Mouse (Mus musculus) kidney, adult 9 months (tissue): ENCODE data around the gene Slco4c1.

Experiments used
- DNase-seq: peaks from one replicate; pipeline ENCODE4 v3.0.0; 2022

The Slco4c1 gene

GRCm38 (mm10) chr1:96871528-96872360 lies at the start of gene Slco4c1:
Slco4c1 (minus strand) TSS chr1:96872171.
- peak; percentile 64 for DNase-seq

GRCm38 (mm10) chr1:96917333-96917732 lies 45.4 kb upstream of the Slco4c1 start:
- DNase-seq = no peak

DNA sequence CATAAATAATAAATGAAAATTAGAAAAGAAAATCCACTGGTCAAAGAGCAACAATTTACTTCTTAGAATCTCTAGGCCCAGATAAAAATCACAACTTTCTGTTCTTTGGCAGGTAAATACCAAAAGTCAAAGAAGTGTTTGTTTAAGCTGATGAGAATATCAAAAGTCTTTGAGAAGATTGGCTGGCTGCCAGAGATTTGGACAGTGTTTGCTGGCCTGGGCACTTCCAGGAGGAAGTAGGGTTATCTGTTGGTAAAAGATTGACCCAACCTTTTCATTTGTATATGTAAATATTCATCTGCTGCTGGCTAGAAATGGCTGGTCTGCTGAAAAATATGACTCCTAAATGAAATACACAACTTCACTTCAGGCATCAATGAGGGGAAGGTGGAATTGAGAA lies 11.8 kb upstream of the Slco4c1 start:
- no peak for DNase-seq

GRCm38 (mm10) chr1:96878572-96878971 lies 6.6 kb upstream of the Slco4c1 start:
- DNase-seq = no peak

DNA sequence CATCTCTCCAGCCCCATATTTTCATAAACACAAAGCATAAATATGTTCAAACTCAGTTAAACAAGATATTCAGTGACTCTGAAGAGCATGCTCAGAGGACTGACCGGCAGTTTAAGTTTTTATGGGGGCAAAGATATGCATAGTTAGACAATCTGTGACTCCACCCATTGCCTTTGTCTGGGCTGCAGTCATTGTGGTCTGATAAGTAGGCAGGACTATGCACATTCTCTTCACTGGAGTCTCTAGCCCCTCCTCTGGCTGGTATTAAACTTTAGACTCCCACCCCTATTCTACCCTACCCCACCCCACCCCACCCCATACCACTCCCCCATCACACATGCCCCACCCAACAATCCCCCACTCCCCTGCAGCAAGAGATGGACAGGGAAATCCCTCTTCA lies 4.1 kb upstream of the Slco4c1 start:
- no peak for DNase-seq

- DNase-seq = no peak
These were observed 2.7 kb upstream of the Slco4c1 start for GRCm38 (mm10) chr1:96874636-96875035.

DNA sequence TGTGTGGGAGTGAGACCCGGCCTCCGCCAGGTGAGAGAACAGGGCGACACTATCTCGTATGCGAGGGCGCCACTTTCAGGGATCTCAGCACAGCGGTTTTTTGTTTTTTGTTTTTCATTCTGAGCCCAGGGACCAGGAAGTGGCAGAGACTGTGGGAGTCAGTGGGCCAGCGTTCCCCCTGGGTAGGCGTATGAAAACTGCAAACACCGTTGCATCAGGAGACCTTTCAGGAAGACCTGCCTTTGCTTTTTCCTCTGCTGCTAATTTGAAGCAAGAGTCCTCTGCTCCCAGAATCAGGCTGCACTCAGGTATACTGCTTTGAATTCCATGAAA lies 356 bp upstream of the Slco4c1 start:
- no peak for DNase-seq

- DNase-seq = no peak
These were observed 1.1 kb downstream of the Slco4c1 start for GRCm38 (mm10) chr1:96870764-96871307.

- no peak for DNase-seq
These were observed 3.2 kb downstream of the Slco4c1 start for GRCm38 (mm10) chr1:96868722-96869121.

DNA sequence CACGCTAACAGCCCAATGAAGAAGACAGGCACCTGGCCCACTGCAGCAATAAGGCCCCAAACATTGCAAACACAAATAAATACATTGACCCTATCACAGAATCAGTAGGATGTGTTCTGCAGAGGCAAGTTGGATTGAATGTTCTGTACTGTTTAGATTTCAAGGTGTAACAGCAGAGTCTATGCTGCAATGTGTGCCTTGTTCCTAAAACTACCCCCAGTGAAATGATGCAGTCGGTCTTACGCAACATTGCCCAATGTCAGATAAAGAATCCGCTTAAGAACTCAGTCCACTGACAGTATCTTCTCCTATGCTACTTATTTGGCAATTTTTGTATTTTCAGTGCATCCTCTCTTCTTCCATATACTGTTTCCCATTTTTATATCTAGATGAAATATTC lies 6.0 kb downstream of the Slco4c1 start:
- no peak for DNase-seq

DNA sequence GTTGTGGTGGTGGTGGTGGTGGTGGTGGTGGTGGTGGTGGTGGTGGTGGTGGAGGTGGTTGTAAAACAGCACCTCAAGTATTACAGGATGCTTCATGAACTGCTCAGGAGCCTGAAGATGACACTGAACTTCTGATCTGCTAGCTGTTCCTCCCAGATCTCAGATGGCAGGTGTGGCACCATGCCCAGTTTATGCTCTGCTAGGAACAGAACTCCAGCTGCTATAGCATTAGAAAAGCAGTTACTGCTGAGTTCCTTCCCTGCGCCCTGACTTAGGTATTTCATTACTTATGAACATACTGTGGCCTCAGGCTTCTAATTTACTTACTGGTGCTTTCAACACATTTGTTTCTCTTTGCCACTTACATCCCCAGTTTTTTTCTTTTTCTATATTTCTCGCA lies 7.9 kb downstream of the Slco4c1 start:
- no peak for DNase-seq

DNA sequence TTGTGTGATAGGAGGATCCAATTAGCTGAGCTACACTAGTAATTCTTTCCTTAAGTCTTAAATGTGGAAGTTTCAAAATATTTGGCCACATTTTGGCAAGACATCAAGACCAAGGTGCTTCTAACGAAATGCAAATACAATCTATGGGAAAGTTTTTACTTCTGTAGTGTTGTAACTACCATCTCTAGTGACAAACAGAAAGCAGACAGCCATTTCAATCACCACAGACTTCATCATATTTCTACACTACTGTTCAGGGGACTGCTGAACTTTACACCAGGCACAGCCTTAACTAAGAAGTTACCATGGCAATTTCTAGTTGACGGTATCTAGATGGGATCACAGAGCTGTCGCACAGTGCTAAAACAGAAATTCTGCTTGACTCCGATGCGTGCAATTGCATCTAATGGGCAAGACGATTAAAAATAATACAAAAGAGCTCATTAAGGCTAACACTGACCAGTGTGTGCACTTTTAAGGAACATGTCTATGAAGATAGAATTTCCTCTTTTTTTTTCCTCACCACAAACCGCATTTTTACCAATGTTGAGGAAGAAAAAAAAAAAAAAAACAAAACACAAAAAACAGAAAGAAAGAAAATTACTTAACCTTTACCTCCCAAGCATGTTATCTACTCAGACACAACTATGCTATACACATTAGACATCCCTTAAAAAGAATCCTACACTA lies 11.8 kb downstream of the Slco4c1 start:
- no peak for DNase-seq

DNA sequence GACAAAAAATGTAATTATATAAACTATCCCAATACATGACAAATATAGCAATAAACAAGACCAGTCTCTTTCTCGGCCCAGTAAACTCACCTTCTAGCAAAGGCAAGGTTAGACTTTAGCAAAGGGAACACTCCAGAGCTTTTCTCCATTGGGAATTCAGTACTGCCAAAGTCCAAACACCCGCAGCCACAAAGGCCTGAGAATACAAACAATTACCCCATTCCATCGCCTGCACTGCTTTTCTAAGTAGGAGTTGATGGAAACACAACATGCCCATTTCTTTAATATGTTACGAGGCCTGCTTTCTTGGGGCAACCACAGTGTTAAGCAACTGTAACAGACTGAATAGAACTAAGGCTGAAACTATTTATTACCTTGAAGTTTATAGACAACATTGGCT lies 18.4 kb downstream of the Slco4c1 start:
- peak; percentile 42 for DNase-seq

DNA sequence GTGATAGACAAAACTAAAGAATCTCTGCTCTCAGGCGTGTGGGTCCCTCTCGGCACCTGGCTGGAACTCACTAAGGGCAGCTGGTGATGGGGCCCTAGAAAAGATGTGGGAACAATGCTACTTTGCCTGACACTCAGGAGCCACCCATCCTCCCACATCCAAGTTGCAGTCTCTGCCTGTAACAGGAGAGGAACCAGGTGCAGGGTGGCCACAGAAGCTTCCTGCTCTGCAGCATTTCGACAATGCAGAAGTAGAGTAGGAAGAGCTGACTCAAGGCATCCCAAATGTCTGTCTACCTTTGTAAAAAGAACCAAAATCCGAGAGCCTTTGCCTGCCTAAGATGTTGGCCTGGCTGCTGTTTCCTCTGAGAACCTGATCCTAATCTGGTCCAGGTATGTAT lies 22.9 kb downstream of the Slco4c1 start:
- DNase-seq = no peak

DNA sequence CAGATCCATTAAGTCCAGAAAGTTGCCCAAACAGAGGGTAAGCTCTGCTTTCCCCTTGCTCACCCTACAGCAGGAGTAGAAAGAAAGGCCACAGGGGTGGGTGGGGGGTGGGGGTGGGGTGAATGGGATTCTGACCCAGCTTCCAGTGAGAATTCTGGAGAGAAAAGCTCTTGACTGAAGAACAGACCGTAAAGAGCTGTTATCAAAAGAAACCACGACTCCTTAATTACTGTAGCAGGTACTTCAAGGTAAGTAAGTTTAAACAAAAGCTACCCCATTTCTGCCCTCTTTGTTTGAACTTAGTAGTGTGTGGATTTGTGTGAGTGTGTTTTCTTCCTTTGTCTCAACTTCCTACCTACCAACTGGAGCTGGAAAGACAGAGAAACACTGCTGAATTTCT lies 23.4 kb downstream of the Slco4c1 start:
- DNase-seq = no peak

GRCm38 (mm10) chr1:96846727-96847126 lies 25.2 kb downstream of the Slco4c1 start:
- DNase-seq = peak; percentile 52

DNA sequence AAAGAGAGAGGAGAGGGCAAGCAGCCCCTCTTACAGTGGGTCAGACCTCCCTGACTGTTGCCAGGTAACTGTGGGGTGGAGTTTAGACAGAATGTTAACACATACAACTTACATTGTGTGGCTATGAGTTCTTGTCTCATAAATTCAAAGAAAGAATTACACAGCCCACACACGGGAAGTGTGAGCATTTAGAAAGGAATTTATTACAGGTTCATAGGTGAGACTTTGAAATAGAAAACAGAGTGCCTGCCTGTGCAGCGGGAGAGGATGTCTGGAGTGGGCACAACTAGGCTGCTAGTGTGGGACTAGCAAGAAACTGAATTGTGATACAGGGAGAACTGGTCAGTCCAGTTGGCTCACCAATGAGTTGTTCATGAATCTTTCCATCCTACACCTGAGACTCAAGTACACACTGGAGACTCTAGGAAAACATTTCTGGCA lies 66.7 kb downstream of the Slco4c1 start:
- DNase-seq = no peak

DNA sequence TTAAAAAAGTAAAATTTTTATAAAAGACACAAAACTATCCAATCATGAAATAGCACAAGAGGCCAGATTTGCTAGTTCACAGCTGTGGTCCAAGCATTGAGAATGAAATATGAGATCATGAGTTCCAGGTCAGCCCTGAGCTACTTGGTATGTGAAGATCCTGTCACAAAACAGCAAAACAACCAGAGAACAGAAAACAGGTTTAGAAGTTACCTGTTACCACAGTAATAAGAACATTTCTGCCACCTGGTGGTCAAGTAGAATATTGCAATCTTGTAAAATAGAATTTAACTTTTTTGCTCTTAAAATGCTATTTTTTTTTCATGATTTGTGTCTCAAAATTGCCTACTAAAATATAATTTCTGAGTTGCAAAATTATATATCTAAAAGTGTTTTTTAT lies 70.4 kb downstream of the Slco4c1 start:
- DNase-seq = peak; percentile 21

DNA sequence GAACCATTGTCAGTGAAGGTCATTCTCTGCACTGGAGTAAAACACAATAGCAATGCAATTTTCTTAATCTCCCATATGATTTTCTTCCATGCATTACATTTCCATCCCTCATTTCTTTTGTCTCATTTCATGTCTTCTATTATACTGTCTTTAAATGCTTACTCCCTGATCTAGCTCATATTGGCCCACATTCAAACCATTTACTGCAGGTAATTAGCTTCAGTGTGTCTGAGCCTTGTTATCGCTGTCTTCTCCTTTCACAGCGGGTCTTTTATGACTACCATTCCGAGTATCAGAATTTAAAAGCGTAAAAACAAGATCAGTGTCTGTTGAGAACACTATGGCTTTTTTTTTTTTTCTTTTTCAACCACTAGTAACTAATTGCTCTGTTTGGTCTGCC lies 77.3 kb downstream of the Slco4c1 start:
- DNase-seq = no peak

GRCm38 (mm10) chr1:96794290-96794689 lies 77.7 kb downstream of the Slco4c1 start:
- no peak for DNase-seq

GRCm38 (mm10) chr1:96789268-96789667 lies 82.7 kb downstream of the Slco4c1 start:
- DNase-seq = no peak

DNA sequence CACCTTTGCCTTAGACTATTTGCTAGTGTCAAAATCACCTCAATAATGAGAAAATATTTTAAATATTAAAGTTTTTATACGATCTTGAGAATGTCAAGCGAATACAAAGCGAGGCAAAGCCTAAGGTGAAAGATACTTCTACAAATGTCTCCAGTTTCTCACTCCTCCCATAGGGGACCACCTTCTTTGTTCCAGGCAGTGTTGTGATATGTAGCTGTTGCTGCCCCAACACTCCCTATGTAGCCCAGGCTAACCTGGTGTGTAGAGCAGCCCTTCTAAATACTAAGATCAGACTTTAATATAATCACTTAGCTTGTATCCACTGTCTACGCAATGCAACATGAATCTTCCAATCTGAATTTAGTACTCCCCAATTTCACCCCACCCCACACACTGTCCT lies 97.8 kb downstream of the Slco4c1 start:
- no peak for DNase-seq

GRCm38 (mm10) chr1:96773712-96774111 lies 98.3 kb downstream of the Slco4c1 start:
- no peak for DNase-seq

DNA sequence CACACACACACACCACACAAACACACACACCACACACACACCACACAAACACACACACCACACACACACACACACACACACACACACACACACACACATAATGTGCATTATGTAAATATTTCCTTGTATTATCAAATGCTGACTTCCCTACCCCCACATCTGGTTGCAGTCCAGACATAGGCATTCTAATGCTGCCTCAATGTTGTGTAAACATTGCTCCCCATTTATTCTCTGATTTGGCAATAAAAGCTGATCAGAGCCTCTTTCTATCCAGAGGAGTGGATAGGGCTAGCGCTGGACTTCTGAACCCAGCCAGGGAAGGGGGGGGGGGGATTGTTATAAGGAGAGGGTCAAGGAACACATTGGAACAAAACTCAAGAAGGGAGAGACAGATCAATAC lies 101.7 kb downstream of the Slco4c1 start:
- DNase-seq = no peak
